Mouse (Mus musculus) frontal cortex, postnatal 10 days (tissue): Measurements from ENCODE around the gene Pole2.

Experiments
- DNase-seq, 2 experiments: peaks; one replicate each; pipeline ENCODE4 v3.0.0; 2022; ENCODE audit warnings: low spot score in 2 of 2, mixed read lengths in 1 of 2

Gene Pole2

GRCm38 (mm10) chr12:69227776-69228466, at the start of gene Pole2:
Pole2 (minus strand) TSS chr12:69228195.
- DNase-seq: peak; percentile 50 to 82

- DNase-seq: no peak
Measured at GRCm38 (mm10) chr12:69268956-69269355, 41.0 kb upstream of the Pole2 start.

GRCm38 (mm10) chr12:69267956-69268632, 40.1 kb upstream of the Pole2 start:
- DNase-seq: no peak

- no peak for DNase-seq
Measured at GRCm38 (mm10) chr12:69265031-69265430, 37.0 kb upstream of the Pole2 start.

GRCm38 (mm10) chr12:69262251-69262650, 34.3 kb upstream of the Pole2 start:
- DNase-seq: no peak

- no peak for DNase-seq
Measured at GRCm38 (mm10) chr12:69257836-69258235, 29.8 kb upstream of the Pole2 start.

- no peak for DNase-seq
Measured at GRCm38 (mm10) chr12:69253806-69254205, 25.8 kb upstream of the Pole2 start.

- no peak for DNase-seq
Measured at GRCm38 (mm10) chr12:69250756-69251155, 22.8 kb upstream of the Pole2 start.

GRCm38 (mm10) chr12:69249766-69250165, 21.8 kb upstream of the Pole2 start:
- DNase-seq: no peak

GRCm38 (mm10) chr12:69241771-69242431, 13.9 kb upstream of the Pole2 start:
- DNase-seq: peak; percentile 39 to 70

- DNase-seq: no peak
Measured at GRCm38 (mm10) chr12:69241405-69241770, 13.4 kb upstream of the Pole2 start.

- DNase-seq: no peak
Measured at GRCm38 (mm10) chr12:69240876-69241275, 12.9 kb upstream of the Pole2 start, which contains the start of gene Klhdc1. Klhdc1 (plus strand) TSS chr12:69241176.

- DNase-seq: no peak
Measured at GRCm38 (mm10) chr12:69238284-69238683, 10.3 kb upstream of the Pole2 start.

GRCm38 (mm10) chr12:69235782-69236181, 7.8 kb upstream of the Pole2 start:
- DNase-seq: no peak

- no peak for DNase-seq
Measured at GRCm38 (mm10) chr12:69229251-69229650, 1.3 kb upstream of the Pole2 start.

- DNase-seq: no peak
Measured at GRCm38 (mm10) chr12:69220613-69221277, 7.2 kb downstream of the Pole2 start.

GRCm38 (mm10) chr12:69216587-69216986, 11.4 kb downstream of the Pole2 start:
- no peak for DNase-seq

- peak in 1 of 2 experiments; percentile 43 for DNase-seq
Measured at GRCm38 (mm10) chr12:69215000-69215785, 12.8 kb downstream of the Pole2 start.

GRCm38 (mm10) chr12:69214393-69214792, 13.6 kb downstream of the Pole2 start:
- DNase-seq: no peak

GRCm38 (mm10) chr12:69213186-69213777, 14.7 kb downstream of the Pole2 start:
- DNase-seq: no peak

- no peak for DNase-seq
Measured at GRCm38 (mm10) chr12:69211057-69211456, 16.9 kb downstream of the Pole2 start.
